Mouse (Mus musculus) megakaryocyte, embryonic 14.5 days (primary cell): ENCODE data around the gene Tesk1.

Experiments used
- FLI1 ChIP-seq: IDR thresholded peaks from 2 replicates; pipeline ENCODE4 v1.6.1; 2012; ENCODE audit warnings: low read length, inconsistent platforms, mixed read lengths
- GATA1 ChIP-seq: IDR thresholded peaks from 3 replicates; pipeline ENCODE4 v1.6.1; 2012; ENCODE audit warnings: mixed read lengths, low read length, inconsistent platforms, borderline replicate concordance

DNA sequence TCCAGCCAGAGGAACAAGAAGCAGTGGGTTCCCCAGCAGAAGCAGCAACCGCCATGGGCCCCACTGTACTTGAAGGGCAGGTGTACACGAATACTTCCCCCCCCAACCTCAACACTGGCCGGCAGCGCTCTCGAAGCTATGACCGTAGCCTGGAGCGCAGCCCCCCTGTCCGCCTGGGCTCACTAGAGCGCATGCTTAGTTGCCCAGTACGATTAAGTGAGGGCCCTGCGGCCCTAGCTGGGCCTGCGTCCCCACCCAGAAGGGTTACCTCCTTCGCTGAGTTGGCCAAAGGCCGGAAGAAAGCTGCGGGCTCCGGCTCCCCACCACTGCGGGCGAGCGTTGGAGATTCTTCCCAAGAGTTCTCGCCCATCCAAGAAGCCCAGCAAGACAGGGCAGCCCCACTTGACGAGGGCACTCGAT is 25.7 kb upstream of the Tesk1 start:
- no peak for TF ChIP-seq GATA1
- no peak for TF ChIP-seq FLI1
